Mouse (Mus musculus): ENCODE results near the gene Tanc1.

GRCm38 (mm10) chr2:59725518-59726185, 113.8 kb downstream of the Tanc1 start:
- no peak for TF ChIP-seq CTCF (IDR thresholded peaks at IDR 0.05; ENCODE audit: insufficient read depth, low read depth, low read length)
- TF ChIP-seq POLR2A (IDR thresholded peaks at IDR 0.05; ENCODE audit: insufficient read depth, low read depth, low read length) = no peak
